Mouse (Mus musculus) frontal cortex, adult 2 months (tissue): ENCODE measurements around the gene Trpv2. TPM values are rescaled to one million over a fixed set of nuclear protein-coding genes. Genes with fewer than 3 reads are reported as not detected.

ENCODE experiments used
- DNase-seq, 2 experiments: peaks; one replicate each; pipeline ENCODE4 v3.0.0; 2022; ENCODE audit warnings: low spot score in 1 of 2; ENCODE audit errors: extremely low spot score in 1 of 2
- polyA plus RNA-seq: library from polyadenylated mRNA; depleted of rRNA; stranded (reverse); fragments of >200 nt; gene quantifications from 2 replicates; pipeline ENCODE4 v1.2.3, GENCODE M21; 2012

The Trpv2 gene
- polyA plus RNA-seq, 1 experiment, result 16.8 TPM

DNA sequence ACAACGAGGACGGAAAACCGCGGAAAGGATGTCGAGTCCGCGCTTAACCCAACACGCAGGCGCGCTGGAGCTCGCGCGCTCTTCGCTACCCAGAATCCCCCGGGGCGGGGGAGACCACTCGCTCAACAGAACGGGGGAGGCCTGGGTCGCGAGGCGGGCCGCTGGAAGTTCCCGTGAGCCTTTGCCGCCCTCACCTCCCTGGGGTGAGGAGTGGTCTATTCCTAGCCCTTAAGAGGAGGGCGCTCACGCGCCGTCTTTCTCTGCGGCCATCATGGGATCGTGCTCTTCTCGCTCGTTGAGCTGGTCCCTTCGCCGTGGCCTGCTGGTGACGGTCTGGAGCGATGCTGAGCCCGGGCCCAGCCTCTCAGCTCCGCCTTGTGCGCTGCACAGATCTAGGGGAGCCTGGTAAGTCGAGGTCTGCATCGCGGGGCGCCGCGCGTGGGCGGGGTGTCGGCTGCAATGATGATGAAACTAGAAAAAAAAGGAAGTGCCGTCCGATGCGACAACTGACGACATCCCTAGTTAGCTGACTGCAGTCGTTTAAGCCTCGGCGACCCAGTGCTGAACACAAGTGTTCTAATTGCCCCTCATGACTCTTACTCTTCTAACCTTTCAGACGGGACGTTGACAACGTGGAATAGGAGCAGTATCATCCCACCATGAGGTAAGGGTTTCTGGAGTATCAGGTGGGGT lies 28.5 kb downstream of the Trpv2 start:
- DNase-seq, result peak; percentile 94 to 98

DNA sequence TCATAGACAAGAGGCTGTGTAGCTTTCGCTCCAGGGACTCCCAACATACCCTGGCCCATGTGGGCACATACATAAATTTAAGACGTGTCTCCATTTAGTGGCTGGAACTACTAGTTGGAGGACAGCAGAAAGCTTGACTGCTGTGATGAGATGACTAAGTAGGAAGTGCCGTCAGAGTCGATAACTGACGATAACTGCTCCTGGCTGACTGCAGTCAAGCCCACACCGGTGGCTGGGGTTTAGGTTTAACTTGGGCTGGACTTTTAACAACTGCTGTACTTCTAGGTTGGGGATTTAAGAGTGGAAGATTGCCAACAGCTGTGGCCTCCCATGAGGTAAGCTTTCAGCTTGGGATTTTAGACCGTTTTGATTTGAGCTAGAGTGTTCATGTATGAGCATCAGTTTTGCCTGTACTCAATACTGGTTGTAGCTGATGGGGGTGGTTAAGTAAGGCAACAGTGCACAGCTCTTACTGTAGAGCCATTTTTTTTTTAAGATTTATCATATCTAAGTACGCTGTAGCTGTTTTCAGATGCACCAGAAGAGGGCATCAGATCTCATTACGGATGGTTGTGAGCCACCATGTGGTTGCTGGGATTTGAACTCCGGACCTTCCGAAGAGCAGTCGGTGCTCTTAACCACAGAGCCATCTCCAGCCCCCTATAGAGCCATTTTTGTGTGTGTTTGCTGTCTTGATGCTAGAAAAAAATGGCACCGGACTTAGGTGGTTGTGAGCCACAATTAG lies 29.2 kb downstream of the Trpv2 start:
- DNase-seq, result peak in 1 of 2 experiments; percentile 35

DNA sequence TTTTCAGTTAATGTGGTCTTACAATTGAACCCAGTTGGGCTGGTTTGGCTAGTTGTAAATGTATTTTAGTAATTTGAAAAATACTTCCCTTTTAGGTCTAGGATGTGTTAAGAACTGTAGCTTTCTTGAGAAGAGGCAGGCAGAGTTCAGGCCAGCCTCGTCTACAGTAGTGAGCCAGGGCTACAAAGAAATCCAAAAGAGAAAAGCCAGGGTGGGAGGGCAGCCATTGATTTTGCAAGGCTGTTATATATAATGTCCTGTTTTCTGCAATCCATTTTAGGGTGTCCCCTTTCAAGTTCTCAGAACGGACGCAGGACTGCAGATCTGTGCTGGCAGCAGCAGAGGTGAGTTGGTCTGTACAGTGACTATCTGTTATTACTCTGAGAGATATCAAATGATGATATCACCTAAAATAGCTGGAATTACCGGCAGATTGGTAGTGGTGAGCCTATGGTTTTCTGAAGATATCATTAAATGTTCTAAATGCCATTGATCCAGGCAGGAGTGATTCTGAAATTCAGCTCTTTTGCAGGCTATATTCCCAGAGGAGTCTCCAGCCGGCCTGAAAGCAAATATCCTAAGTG lies 29.9 kb downstream of the Trpv2 start:
- DNase-seq, result no peak

DNA sequence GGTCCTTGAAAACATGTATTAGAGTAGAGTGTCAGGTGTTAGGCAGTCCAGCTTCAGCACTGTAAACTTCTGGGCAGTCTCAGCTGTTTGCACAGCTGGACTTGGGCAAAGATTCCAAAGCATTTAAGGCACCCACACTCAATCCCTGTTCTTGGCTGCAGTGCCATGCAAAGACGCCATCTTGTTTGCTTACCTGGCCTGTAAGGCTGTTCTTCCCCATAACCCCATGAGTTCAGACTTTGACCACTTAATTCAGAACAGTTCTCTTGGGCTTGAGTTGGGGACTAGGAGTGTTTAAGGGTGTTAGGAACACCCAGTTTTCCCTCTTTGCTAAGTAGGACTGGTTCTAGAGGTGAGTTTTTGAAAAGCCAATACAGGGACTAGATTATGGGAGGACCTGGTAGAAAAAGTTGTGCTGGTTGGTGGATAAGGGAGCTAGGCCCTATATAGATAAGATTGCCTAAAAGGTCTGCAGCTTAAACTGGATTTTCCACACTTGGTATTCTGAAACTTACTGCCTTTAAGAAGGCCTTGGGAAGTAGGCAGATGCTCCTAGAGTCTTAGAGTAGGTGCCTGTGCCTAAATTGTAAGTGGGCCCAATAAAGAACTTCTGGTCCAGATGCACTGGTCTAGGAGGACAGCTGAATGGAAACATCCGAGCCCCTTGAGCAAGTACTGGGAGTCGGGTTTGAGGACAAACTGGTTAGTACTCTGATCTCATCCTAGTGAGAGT lies 30.8 kb downstream of the Trpv2 start:
- no peak for DNase-seq

DNA sequence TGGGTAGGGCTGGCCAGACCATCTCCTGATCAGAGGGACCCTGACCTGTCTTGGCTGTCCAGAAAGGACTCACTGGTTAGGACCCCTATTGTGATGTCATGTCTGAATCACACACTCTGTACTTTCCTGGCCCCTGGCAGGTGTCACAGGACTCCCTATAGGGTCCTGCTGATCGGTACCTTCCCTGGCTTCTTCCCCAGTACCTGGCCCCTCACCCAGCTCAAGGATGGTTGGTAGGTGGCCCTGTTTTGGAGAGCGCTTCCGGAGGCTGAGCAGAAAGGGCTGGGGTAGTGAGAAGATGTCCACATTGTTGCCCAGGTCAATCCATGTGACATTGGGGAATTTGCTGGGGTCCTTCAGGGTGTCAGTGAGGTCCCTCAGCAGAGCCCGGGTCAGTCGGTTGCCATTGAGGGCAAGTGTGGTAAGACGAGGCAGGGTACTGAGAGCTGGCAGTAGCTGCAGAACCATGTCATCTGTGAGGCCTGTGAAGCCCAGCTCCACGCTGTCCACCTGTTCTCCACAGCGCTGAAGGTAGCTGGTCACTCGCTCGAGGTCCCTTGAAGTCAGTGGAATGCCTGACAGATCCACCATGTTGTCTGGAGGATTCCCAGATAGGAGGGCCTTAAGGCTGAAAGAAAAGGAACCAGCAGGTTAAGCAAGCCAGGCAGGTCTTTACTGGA lies 31.5 kb downstream of the Trpv2 start:
- DNase-seq, result no peak

DNA sequence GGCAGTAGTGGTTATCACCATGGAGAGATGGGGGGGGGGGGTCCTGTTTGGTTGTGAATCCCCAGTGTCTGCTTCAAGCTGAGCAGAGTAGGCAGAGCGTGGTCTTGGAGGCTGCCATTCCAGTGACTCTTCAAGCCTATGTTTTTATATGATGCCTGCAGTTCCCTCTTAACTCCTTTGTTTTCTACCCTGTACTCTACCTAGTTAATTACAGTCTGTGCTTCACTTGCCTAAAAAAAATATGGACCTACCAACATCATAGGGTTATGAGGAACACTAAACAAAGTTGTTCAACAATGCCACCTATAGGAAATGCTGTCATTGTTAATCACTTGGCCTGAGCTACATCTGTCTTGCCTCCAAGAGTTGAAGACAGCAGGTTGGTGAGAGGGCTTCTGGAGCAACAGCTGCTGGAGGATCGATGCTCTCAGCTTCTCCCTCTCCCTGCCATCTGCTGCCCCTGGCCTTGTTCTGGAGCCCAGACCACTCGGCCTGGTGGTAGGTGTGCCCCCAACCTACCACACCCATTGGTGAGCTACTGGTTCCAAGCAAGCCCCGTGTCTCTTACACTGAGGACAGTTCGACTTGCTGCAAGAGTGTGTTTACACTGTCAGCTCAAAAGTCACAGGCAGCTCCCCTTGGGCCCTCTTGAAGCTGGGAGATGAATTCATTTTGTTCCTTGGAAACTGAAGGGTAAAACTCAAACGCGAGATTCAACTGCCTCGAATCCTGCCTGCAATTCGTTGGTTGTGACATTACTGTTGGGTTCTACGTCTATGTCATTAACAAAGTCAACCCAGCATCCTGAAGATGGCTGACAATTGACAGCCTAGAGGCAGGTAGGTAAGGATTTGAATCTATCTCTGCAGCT lies 32.2 kb downstream of the Trpv2 start:
- DNase-seq, result no peak

DNA sequence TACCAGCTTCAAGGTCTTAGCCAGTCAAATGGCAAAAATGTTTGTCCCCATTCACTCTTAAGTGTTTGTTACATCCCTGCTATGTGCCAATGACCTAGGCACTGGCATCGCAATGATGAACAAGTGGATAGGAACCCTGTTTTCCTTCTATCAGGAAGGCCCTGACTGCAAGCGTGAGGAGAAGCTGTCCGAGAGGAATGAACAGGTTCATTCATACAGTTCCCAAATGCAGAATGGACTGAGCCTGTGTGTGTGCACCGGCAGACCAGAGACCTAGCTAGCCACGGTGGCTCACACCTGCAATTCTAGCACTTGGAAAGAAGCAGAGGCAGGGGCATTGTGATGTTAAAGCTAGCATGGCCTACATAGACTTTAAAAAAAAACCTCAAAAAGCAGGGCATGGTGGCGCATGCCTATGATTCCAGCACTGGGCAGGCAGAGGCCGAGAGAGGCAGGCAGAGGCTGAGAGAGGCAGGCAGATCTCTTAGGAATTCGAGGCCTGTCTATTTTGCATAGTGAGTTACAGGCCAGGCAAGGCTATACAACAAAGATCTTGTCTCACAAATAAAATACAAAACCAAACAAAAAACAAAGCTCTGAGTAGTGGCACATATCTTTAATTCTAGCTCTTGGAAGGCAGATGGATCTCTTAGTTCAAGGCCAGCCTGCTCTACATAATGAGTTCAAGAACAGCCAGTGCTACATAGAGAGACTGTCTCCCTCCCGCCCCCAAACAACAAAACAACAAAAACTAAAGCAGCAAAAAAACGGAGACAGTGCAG lies 33.1 kb downstream of the Trpv2 start:
- DNase-seq, result no peak

DNA sequence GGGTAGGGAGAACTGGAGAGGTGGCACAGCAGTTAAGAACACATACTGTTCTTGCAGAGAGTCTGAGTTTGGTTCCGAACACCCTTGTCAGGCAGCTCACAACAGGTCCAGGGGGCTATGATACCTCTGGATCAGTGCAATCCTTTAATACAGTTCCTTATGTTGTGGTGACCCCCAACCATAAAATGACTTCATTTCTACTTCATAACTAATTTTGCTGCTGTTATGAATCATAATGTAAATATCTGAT lies 33.6 kb downstream of the Trpv2 start:
- no peak for DNase-seq

DNA sequence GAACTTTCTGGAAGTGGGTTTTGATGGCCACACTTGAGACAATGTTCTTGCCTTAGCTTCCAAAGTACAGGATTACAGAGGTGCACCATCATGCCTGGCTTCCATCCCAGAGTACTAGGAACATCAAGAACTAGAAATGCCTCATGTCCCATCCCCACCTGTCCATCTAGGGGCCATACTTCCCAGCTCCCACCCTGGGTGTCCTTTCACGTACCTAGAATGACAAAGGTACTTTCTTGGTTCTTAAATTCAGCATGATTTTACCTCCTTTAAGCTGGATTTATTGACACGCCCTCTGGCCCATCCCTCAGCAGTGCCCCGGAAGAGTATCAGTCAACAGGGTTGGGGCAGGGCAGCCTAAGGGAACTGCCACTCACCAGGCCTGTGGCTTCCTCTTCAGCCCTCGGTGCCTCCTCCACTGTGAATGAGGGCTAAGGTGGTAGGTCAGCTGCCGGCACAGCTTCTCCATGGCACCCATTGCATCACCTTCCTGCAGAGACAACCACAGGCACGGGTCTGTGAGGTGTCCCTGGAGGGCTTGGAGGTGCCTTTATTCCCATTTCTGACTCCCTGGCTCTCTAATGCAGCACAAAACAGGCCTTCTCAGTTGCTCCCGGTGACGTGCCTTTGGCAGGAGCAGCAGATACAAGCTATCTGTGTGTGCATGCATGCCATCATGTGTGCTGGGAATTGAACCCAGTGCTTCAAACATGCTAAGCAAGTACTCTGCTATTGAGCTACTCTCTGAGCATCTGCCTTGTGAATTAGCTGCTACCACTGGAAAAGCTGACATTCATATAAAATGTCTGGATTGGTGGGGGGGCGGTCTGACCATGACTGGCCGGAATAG lies 34.8 kb downstream of the Trpv2 start:
- no peak for DNase-seq

DNA sequence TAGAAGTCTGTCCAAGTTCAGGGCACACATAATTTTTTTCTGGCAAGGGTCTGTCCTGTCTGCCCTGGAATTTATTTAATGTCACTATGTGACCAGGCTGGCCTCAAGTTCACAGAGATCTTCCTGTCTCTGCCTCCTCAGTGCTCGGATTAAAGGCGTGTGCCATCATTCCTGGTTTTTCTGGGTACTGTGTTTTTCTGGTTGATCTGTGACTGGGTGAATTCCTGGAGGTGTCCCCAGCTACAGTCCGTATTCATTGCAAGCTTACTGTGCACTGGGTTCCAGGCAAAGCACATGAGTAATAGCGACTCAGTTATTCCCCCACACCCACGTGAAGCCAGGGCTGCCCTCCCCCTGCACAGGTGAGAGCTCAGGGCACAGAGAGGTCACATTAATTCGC lies 36.0 kb downstream of the Trpv2 start:
- no peak for DNase-seq

DNA sequence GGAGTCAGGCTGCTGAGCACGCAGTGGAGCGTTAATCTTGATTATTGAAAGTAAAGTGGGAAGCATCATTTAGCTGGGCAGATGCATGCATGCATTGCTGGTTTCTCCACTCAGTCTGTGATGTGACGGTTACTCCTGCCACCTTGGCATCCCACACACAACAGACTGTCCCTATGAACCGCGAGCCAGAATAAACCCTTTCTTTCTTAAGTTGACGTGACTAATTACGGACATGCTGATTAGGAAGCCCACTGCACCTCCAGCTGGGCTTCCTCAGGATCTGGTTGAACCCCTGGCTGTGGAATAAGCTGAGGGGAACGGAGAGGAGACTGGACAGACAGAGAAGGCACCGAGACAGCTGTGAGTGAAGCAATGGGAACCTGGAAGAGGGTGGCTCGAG lies 38.3 kb downstream of the Trpv2 start:
- no peak for DNase-seq

DNA sequence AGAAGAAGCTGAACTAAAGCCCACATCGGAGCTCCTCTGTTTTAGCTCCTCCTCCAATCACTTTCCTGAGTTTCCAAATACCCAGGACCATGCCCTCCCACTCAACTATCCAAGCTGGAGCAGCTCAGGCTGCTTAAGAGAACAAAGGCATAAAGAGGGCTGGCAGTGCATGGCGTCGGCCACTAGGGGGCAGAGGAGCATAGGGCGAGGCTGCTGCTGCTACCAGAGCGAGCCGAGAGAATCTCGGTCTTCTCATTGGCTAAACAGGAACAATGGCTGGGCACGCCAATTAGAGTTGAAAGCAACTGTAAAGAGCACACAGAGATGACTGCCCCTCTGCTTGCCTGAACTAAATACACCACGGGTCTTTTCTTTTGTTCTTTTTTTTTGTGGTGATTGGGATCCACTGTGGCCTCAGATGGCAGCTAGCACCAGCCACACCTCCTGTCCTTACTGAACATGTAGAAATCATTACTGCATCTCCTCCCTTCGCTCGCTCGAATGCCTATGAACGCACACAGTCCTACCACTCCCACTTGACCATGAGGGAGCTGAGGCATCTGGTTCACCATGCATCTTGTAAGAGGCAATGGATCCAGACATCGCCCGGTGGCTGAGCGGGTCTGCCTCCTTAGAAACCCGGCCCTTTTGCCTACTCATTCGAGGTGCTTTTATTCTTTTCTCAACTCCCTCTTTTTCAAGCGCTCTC lies 39.5 kb downstream of the Trpv2 start:
- DNase-seq, result peak; percentile 88 to 97

DNA sequence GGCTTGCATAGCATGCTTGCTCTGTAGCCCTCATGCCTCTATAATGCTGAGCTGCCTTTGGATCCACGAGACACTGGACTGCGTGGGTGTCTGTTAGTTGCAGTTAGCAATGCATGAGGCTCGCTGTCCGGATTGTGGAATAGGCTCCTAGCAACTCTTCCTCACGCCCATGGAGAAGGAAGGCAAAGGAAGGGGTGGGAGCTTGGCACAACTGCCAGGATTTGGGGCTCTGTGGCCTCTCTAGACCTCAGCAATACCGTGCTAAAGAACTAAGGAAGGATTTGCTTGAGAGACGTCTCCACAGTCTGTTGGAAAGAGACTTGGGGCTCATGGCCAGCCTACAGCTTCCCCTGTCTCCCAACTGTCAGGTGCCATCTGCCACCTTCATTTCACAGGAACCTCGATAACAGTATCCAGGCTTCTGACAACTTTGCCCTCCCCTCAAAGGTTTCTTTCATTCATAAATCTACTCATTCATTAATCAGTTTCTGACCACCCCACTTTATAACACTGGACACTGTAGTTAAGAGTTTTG lies 40.7 kb downstream of the Trpv2 start:
- DNase-seq, result no peak

DNA sequence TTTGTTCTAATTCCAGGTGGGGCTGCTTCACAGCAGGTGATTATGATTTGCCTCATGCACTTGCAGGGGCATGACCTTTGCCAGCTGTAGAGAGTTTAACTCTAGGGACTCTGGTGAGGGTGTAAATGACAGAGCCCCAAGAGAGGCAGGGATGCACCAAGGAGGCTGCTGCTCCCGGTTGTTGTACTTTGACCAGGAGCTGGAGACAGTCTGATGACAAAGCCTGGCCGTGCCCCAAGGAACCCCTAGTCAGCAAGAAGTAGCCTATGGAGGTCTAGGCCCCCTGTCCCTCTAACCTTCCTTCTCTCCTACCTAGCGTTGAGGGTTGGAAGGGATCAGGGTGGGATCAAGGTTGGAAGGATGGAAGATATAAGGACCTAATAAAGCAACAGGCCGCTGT lies 41.2 kb downstream of the Trpv2 start:
- no peak for DNase-seq

DNA sequence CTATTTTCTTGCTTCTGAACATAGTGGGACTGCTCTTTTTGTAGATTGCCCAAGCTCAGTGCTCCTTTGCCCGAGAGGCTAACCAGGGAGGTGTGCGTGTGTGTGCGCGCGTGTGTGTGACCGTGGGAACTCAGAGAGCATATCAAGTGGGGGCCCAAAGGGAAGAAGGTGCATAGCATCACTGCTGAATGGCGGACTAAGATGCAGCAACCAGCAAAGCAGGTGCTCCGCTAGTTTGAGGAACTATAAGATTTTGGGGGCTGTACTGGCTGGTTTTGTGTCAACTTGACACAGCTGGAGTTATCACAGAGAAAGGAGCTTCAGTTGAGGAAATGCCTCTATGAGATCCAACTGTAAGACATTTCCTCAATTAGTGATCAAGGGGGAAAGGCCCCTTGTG lies 46.8 kb downstream of the Trpv2 start:
- no peak for DNase-seq

DNA sequence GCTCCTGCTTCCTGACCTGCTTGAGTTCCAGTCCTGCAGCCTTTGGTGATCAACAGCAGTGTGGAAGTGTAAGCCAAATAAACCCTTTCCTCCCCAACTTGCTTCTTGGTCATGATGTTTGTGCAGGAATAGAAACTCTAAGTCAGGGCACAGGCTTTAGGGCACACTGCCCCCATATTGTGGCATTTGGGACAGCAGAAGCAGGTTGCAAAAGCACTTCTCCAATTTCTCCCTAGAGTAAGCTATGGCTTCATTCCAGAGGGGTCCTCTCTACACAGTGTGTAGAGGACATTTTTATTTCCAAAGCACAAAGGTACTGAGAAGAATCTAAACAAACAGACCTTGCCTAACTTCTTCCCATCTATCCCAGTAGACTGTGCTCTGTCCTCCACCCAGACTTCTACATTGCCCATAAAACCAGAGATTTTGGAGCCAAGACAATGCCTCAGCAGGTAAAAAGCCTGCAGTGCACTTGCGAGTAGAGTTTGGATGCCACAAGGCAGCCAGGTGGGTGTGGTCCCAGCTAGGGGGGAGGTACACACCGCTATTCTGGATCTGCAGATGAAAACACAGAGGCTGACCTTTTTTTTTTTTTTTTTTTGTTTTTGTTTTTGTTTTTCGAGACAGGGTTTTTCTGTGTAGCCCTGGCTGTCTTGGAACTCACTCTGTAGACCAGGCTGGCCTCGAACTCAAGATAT lies 47.4 kb downstream of the Trpv2 start:
- no peak for DNase-seq

DNA sequence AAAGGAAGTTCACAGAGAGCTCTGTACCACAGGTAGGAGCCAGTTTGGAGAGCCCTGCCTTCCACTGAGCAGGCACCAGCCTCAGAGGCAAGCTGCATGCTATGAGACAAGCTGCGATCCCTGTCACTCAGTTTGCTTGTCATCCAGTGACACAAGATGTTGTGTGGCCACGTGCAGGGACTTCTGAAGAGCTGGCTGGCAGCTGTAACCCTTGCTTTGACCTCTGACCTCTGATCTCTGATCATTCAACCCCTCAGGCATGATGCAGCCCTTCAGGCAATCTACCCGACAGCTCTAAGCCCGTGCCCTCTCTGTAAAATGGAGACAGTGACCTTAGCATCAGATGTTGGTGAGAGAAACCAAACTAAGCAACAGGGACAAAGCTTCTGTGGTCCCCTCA lies 48.6 kb downstream of the Trpv2 start:
- no peak for DNase-seq
